ENCODE assay signal across 8 mouse cellular contexts in genomic region chr19:21571223-21571980, GRCm38 (mm10).
DNase-seq lines count a peak whose midpoint lies in the region; ATAC-seq lines count a peak whose summit lies in the region.

No protein-coding gene starts in this region.

- intact Hi-C loops in left cerebral cortex, postnatal 10 days (cut with DNase I): loop anchor here (5.0 to 10.0 kb wide), 3 partner anchors 81 to 733 kb away; partner anchors contain the start of genes 1110059E24Rik and Abhd17b

- peak; percentile 90 for DNase-seq in adipocyte (ENCODE audit: low spot score)
- peak; percentile 88 for DNase-seq in embryo, embryonic 10.5 days (ENCODE audit: low spot score)
- peak; percentile 83 to 92 for DNase-seq in gastrocnemius, postnatal 4 days (ENCODE audit: low spot score in 2 of 2)
- peak; percentile 78 to 89 for DNase-seq in left cerebral cortex, postnatal 10 days (ENCODE audit: extremely low spot score in 1 of 2, low spot score in 2 of 2)
- peak; percentile 80 for DNase-seq in midbrain, embryonic 10.5 days (ENCODE audit: low spot score)
- DNase-seq in right cerebral cortex, postnatal 25 days: peak; percentile 73
- peak; percentile 46 for DNase-seq in yolk sac, embryonic 10.5 days (ENCODE audit: low spot score)

- H3K27me3 ChIP-seq in intestine, embryonic 15.5 days (replicated peaks): no peaks in the 10 kb centered on the region
- no peaks in the 10 kb centered on the region for H3K27me3 ChIP-seq in midbrain, embryonic 10.5 days (ENCODE audit: low read depth, poor library complexity, severe bottlenecking)

- no peak overlapping the region for H3K4me2 ChIP-seq in intestine, embryonic 15.5 days (replicated peaks)

- H3K27ac ChIP-seq in intestine, embryonic 15.5 days: no peak overlapping the region
- no peak overlapping the region for H3K27ac ChIP-seq in midbrain, embryonic 10.5 days (replicated peaks)

- 36% methylated on average over 16 of the region's 16 CpGs for WGBS in intestine, embryonic 15.5 days
- 51% methylated on average over 16 of the region's 16 CpGs for WGBS in midbrain, embryonic 10.5 days

- no peak overlapping the region for H3K4me3 ChIP-seq in intestine, embryonic 15.5 days (replicated peaks)
- H3K4me3 ChIP-seq in midbrain, embryonic 10.5 days: no peak overlapping the region

- no peak overlapping the region for H3K9ac ChIP-seq in intestine, embryonic 15.5 days

- H3K36me3 ChIP-seq in intestine, embryonic 15.5 days: no peaks in the 10 kb centered on the region
- no peaks in the 10 kb centered on the region for H3K36me3 ChIP-seq in midbrain, embryonic 10.5 days

- H3K9me3 ChIP-seq in intestine, embryonic 15.5 days: no peaks in the 10 kb centered on the region
- no peaks in the 10 kb centered on the region for H3K9me3 ChIP-seq in midbrain, embryonic 10.5 days (replicated peaks)

- H3K4me1 ChIP-seq in intestine, embryonic 15.5 days (replicated peaks): no peaks in the 10 kb centered on the region
- peaks cover 9% of the 10 kb centered on the region; the same call in 1 of the 2 replicates for H3K4me1 ChIP-seq in midbrain, embryonic 10.5 days

- peak; percentile 69 for ATAC-seq in intestine, embryonic 15.5 days
